Mouse (Mus musculus): ENCODE results near the gene Fat4. TPM values are rescaled to one million over a fixed set of nuclear protein-coding genes. Genes with fewer than 3 reads are reported as not detected.

Fat4 gene
- polyA plus RNA-seq, 1 experiment from 2014 or later: 10.0 TPM

- no peak for ATAC-seq (ENCODE audit: low FRiP score)
- 14% methylated on average over 3 of the region's 3 CpGs for WGBS
- no peaks in the 10 kb centered on the region for H3K9me3 ChIP-seq
- peaks cover 34% of the 10 kb centered on the region for H3K4me1 ChIP-seq (replicated peaks)
- H3K27ac ChIP-seq: no peak overlapping the region
- H3K27me3 ChIP-seq: no peaks in the 10 kb centered on the region
- H3K4me3 ChIP-seq: no peak overlapping the region
- H3K36me3 ChIP-seq: peaks cover 9% of the 10 kb centered on the region
- no peak overlapping the region for H3K9ac ChIP-seq
- H3K4me2 ChIP-seq: no peak overlapping the region
Measured at GRCm38 (mm10) chr3:38939573-38939972, 52.8 kb downstream of the Fat4 start.

GRCm38 (mm10) chr3:38940327-38940726, 53.6 kb downstream of the Fat4 start:
- WGBS: 58% methylated on average over 1 of the region's 1 CpGs
- ATAC-seq (ENCODE audit: low FRiP score): no peak
- peaks cover 9% of the 10 kb centered on the region for H3K36me3 ChIP-seq

GRCm38 (mm10) chr3:38945157-38945556, 58.4 kb downstream of the Fat4 start:
- Histone ChIP-seq H3K27me3 (no peaks in the 10 kb centered on the region), H3K9ac (no peak overlapping the region), H3K27ac (no peak overlapping the region), H3K9me3 (no peaks in the 10 kb centered on the region), H3K4me3 (no peak overlapping the region), H3K4me1 (replicated peaks) (peaks cover 15% of the 10 kb centered on the region), H3K4me2 (no peak overlapping the region), H3K36me3 (peaks cover 17% of the 10 kb centered on the region)
- 46% methylated on average over 1 of the region's 1 CpGs for WGBS
- peak; percentile 78 for ATAC-seq (ENCODE audit: low FRiP score)

More at GRCm38 (mm10) chr3:38940327-38940726, 53.6 kb downstream of the Fat4 start:
- no peak overlapping the region for H3K4me2 ChIP-seq
- H3K9me3 ChIP-seq: no peaks in the 10 kb centered on the region
- H3K4me1 ChIP-seq (replicated peaks): peaks cover 32% of the 10 kb centered on the region
- no peak overlapping the region for H3K4me3 ChIP-seq
- no peak overlapping the region for H3K9ac ChIP-seq
- H3K27me3 ChIP-seq: no peaks in the 10 kb centered on the region
- no peak overlapping the region for H3K27ac ChIP-seq

GRCm38 (mm10) chr3:38947706-38948105, 61.0 kb downstream of the Fat4 start:
- Histone ChIP-seq H3K36me3 (peaks cover 27% of the 10 kb centered on the region), H3K27ac (no peak overlapping the region), H3K4me3 (no peak overlapping the region), H3K9me3 (no peaks in the 10 kb centered on the region), H3K4me1 (replicated peaks) (peaks cover 15% of the 10 kb centered on the region), H3K4me2 (no peak overlapping the region), H3K27me3 (no peaks in the 10 kb centered on the region), H3K9ac (no peak overlapping the region)
- ATAC-seq (ENCODE audit: low FRiP score): no peak
- 76% methylated on average over 7 of the region's 7 CpGs for WGBS

- Histone ChIP-seq H3K27me3 (no peaks in the 10 kb centered on the region), H3K4me3 (no peak overlapping the region), H3K36me3 (peaks cover 35% of the 10 kb centered on the region), H3K4me2 (no peak overlapping the region), H3K9me3 (no peaks in the 10 kb centered on the region), H3K4me1 (replicated peaks) (no peaks in the 10 kb centered on the region), H3K27ac (no peak overlapping the region), H3K9ac (no peak overlapping the region)
- WGBS: 73% methylated on average over 3 of the region's 3 CpGs
- ATAC-seq (ENCODE audit: low FRiP score): no peak
Measured at GRCm38 (mm10) chr3:38952602-38953001, 65.9 kb downstream of the Fat4 start.

GRCm38 (mm10) chr3:38954196-38954595, 67.5 kb downstream of the Fat4 start:
- H3K27ac ChIP-seq: no peak overlapping the region
- WGBS: 67% methylated on average over 3 of the region's 3 CpGs
- ATAC-seq (ENCODE audit: low FRiP score): no peak
- H3K4me2 ChIP-seq: no peak overlapping the region
- no peak overlapping the region for H3K4me3 ChIP-seq
- no peaks in the 10 kb centered on the region for H3K9me3 ChIP-seq
- H3K9ac ChIP-seq: no peak overlapping the region
- H3K36me3 ChIP-seq: peaks cover 48% of the 10 kb centered on the region
- no peaks in the 10 kb centered on the region for H3K27me3 ChIP-seq
- H3K4me1 ChIP-seq (replicated peaks): no peaks in the 10 kb centered on the region

- Histone ChIP-seq H3K27me3 (no peaks in the 10 kb centered on the region), H3K36me3 (peaks cover 35% of the 10 kb centered on the region), H3K9me3 (no peaks in the 10 kb centered on the region), H3K4me1 (replicated peaks) (no peaks in the 10 kb centered on the region), H3K4me3 (no peak overlapping the region), H3K9ac (no peak overlapping the region), H3K4me2 (no peak overlapping the region), H3K27ac (no peak overlapping the region)
- no peak for ATAC-seq (ENCODE audit: low FRiP score)
- 82% methylated on average over 9 of the region's 9 CpGs for WGBS
Measured at GRCm38 (mm10) chr3:38956012-38956648, 69.4 kb downstream of the Fat4 start.

GRCm38 (mm10) chr3:38957186-38957585, 70.4 kb downstream of the Fat4 start:
- 96% methylated on average over 11 of the region's 11 CpGs for WGBS
- H3K36me3 ChIP-seq: peaks cover 31% of the 10 kb centered on the region
- peaks cover 7% of the 10 kb centered on the region for H3K4me1 ChIP-seq (replicated peaks)
- H3K27me3 ChIP-seq: no peaks in the 10 kb centered on the region
- H3K27ac ChIP-seq: no peak overlapping the region
- no peak overlapping the region for H3K9ac ChIP-seq
- no peak overlapping the region for H3K4me2 ChIP-seq
- no peaks in the 10 kb centered on the region for H3K9me3 ChIP-seq
- no peak for ATAC-seq (ENCODE audit: low FRiP score)
- H3K4me3 ChIP-seq: no peak overlapping the region

- H3K36me3 ChIP-seq: peaks cover 22% of the 10 kb centered on the region
- peaks cover 11% of the 10 kb centered on the region for H3K4me1 ChIP-seq (replicated peaks)
- no peaks in the 10 kb centered on the region for H3K9me3 ChIP-seq
- ATAC-seq (ENCODE audit: low FRiP score): no peak
- no peak overlapping the region for H3K4me3 ChIP-seq
- no peak overlapping the region for H3K4me2 ChIP-seq
- no peaks in the 10 kb centered on the region for H3K27me3 ChIP-seq
- 48% methylated on average over 6 of the region's 6 CpGs for WGBS
- H3K27ac ChIP-seq: peak overlapping the region; percentile 8; the same call in 1 of the 2 replicates
- H3K9ac ChIP-seq: no peak overlapping the region
Measured at GRCm38 (mm10) chr3:38962328-38962727, 75.6 kb downstream of the Fat4 start.

- Histone ChIP-seq H3K9ac (no peak overlapping the region), H3K36me3 (peaks cover 24% of the 10 kb centered on the region), H3K4me1 (replicated peaks) (peaks cover 5% of the 10 kb centered on the region), H3K4me3 (no peak overlapping the region), H3K27ac (peak overlapping the region; percentile 5; the same call in 1 of the 2 replicates), H3K4me2 (no peak overlapping the region), H3K9me3 (no peaks in the 10 kb centered on the region), H3K27me3 (no peaks in the 10 kb centered on the region)
- ATAC-seq (ENCODE audit: low FRiP score): peak; percentile 46; the same call in 1 of the 2 replicates
Measured at GRCm38 (mm10) chr3:38967480-38967879, 80.7 kb downstream of the Fat4 start.

GRCm38 (mm10) chr3:38986379-38986778, 99.6 kb downstream of the Fat4 start:
- H3K27ac ChIP-seq: no peak overlapping the region
- H3K4me2 ChIP-seq: no peak overlapping the region
- H3K27me3 ChIP-seq: no peaks in the 10 kb centered on the region
- H3K4me1 ChIP-seq (replicated peaks): peaks cover 9% of the 10 kb centered on the region
- no peak overlapping the region for H3K4me3 ChIP-seq
- H3K36me3 ChIP-seq: peaks cover 35% of the 10 kb centered on the region
- H3K9me3 ChIP-seq: no peaks in the 10 kb centered on the region
- no peak overlapping the region for H3K9ac ChIP-seq
- ATAC-seq (ENCODE audit: low FRiP score): no peak

- Histone ChIP-seq H3K27me3 (no peaks in the 10 kb centered on the region), H3K27ac (no peak overlapping the region), H3K4me1 (replicated peaks) (no peaks in the 10 kb centered on the region), H3K4me3 (no peak overlapping the region), H3K9me3 (no peaks in the 10 kb centered on the region), H3K36me3 (peaks cover 16% of the 10 kb centered on the region), H3K4me2 (no peak overlapping the region), H3K9ac (no peak overlapping the region)
- 84% methylated on average over 3 of the region's 3 CpGs for WGBS
- no peak for ATAC-seq (ENCODE audit: low FRiP score)
Measured at GRCm38 (mm10) chr3:38989181-38989580, 102.4 kb downstream of the Fat4 start.

GRCm38 (mm10) chr3:39000011-39000410, 113.3 kb downstream of the Fat4 start:
- no peak for ATAC-seq (ENCODE audit: low FRiP score)
- H3K27me3 ChIP-seq: no peaks in the 10 kb centered on the region
- no peaks in the 10 kb centered on the region for H3K4me1 ChIP-seq (replicated peaks)
- H3K4me2 ChIP-seq: no peak overlapping the region
- H3K9me3 ChIP-seq: no peaks in the 10 kb centered on the region
- H3K27ac ChIP-seq: no peak overlapping the region
- peaks cover 75% of the 10 kb centered on the region for H3K36me3 ChIP-seq
- no peak overlapping the region for H3K4me3 ChIP-seq
- WGBS: 62% methylated on average over 3 of the region's 3 CpGs
- no peak overlapping the region for H3K9ac ChIP-seq
